In the genomic region with DNA sequence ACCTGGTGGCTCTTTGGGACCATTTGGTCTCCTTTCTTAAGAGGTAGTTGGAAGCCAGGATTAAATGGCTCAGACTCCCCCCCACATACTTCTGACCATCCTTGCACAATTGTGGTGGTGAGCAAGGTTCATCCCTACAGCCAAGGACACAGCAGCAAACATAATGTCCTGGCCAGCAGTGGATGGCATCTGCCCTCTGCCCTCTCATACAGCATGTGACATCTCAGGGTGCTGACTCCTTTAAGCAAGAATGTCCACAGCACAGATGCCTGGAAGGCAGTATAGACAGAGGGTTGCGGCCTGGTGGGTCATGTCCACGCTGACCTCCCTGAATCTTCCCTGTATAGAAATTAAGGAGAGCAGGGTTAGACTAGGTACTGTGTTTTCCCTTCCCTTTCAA, we compare ENCODE assay signal across 21 mouse cellular contexts. TPM values are rescaled to one million over a fixed set of nuclear protein-coding genes. Genes with fewer than 3 reads are reported as not detected.
DNase-seq lines count a peak whose midpoint lies in the region; ATAC-seq lines count a peak whose summit lies in the region.
"Had no signal": no experiment of that assay in that cellular context is flagged by ENCODE, and none has a peak within 500 bp of the region (broad histone marks: within the 10 kb centered on the region; RNA-seq: fewer than 3 reads in every experiment).

No protein-coding gene starts in this region.

- no peaks in the 10 kb centered on the region for H3K27me3 ChIP-seq in kidney, embryonic 14.5 days (ENCODE audit: control insufficient read depth, insufficient read depth, low read length)
- H3K27me3 ChIP-seq in liver, embryonic 15.5 days = no peaks in the 10 kb centered on the region
- H3K27me3 ChIP-seq: CH12.LX; forebrain, embryonic 15.5 days; midbrain, embryonic 12.5 days; neural tube, embryonic 15.5 days had no signal

- 87% methylated on average over 2 of the region's 2 CpGs for WGBS in kidney, embryonic 14.5 days
- 66% methylated on average over 2 of the region's 2 CpGs for WGBS in liver, embryonic 15.5 days (ENCODE audit: insufficient replicate concordance)

- H3K4me3 ChIP-seq in kidney, embryonic 14.5 days (ENCODE audit: low read length) = no peak overlapping the region
- no peak overlapping the region for H3K4me3 ChIP-seq in liver, embryonic 15.5 days (replicated peaks)
- H3K4me3 ChIP-seq: erythroblast, embryonic 14.5 days; forebrain, embryonic 15.5 days; heart, embryonic 13.5 days; midbrain, embryonic 12.5 days; neural tube, embryonic 15.5 days had no signal

- no peak overlapping the region for H3K4me2 ChIP-seq in kidney, embryonic 14.5 days (replicated peaks; ENCODE audit: low read depth, low read length)
- 0 out of 2 replicates have a peak overlapping the region, but pooled peaks have one; percentile 3 for H3K4me2 ChIP-seq in liver, embryonic 15.5 days
- H3K4me2 ChIP-seq: forebrain, embryonic 15.5 days; midbrain, embryonic 12.5 days had no signal

- no peaks in the 10 kb centered on the region for H3K9me3 ChIP-seq in kidney, embryonic 14.5 days (ENCODE audit: control insufficient read depth, low read length)
- no peaks in the 10 kb centered on the region for H3K9me3 ChIP-seq in liver, embryonic 15.5 days (replicated peaks)
- H3K9me3 ChIP-seq: forebrain, embryonic 15.5 days; heart, embryonic 13.5 days; midbrain, embryonic 12.5 days; neural tube, embryonic 15.5 days had no signal

- DNase-seq in adrenal gland, adult 2 months = peak; percentile 42
- DNase-seq in adrenal gland, postnatal 10 days = no peak
- peak; percentile 70 for DNase-seq in kidney, adult 18-20 months
- DNase-seq in kidney, adult 8-10 months = peak; percentile 74 to 80
- DNase-seq in cerebellum, adult 9-11 months = no peak
- DNase-seq: adrenal gland, postnatal 14 days; cerebellum, adult 18-20 months; heart, postnatal 36 days; lung, adult 18-20 months; lung, postnatal 4 days; right cerebral cortex, postnatal 25 days; thymus, postnatal 4 days had no signal

- H3K36me3 ChIP-seq in kidney, embryonic 14.5 days (ENCODE audit: control insufficient read depth, insufficient read depth, low read length) = no peaks in the 10 kb centered on the region
- H3K36me3 ChIP-seq in liver, embryonic 15.5 days (replicated peaks) = no peaks in the 10 kb centered on the region
- H3K36me3 ChIP-seq: forebrain, embryonic 15.5 days; heart, embryonic 13.5 days; neural tube, embryonic 15.5 days had no signal

- H3K27ac ChIP-seq in kidney, embryonic 14.5 days (ENCODE audit: low read depth, low read length) = no peak overlapping the region
- peak overlapping the region; percentile 51 for H3K27ac ChIP-seq in liver, embryonic 15.5 days (replicated peaks)
- H3K27ac ChIP-seq: forebrain, embryonic 15.5 days had no signal

- no peak overlapping the region for H3K9ac ChIP-seq in kidney, embryonic 14.5 days (ENCODE audit: low read depth, low read length)
- H3K9ac ChIP-seq in liver, embryonic 15.5 days = no peak overlapping the region
- H3K9ac ChIP-seq: forebrain, embryonic 15.5 days; midbrain, embryonic 12.5 days; neural tube, embryonic 15.5 days had no signal

- no peak for ATAC-seq in kidney, embryonic 14.5 days (ENCODE audit: low FRiP score, low TSS enrichment)
- ATAC-seq in liver, embryonic 15.5 days (ENCODE audit: insufficient read depth) = peak; percentile 13; the same call in 1 of the 2 replicates
- ATAC-seq in inflammation-experienced regulatory T-cells, adult 6 months = no peak
- ATAC-seq: forebrain, embryonic 15.5 days had no signal

- H3K4me1 ChIP-seq in kidney, embryonic 14.5 days (ENCODE audit: control insufficient read depth, insufficient read depth, low read length) = peaks cover 37% of the 10 kb centered on the region
- H3K4me1 ChIP-seq in liver, embryonic 15.5 days (replicated peaks) = peaks cover 30% of the 10 kb centered on the region

RNA-seq across cellular contexts. Expression of a gene that starts 12.1 kb away (rescaled TPM):
- 10 to 100 TPM; 24.4 to 50.2 TPM for total RNA-seq in adrenal gland, adult 2 months (2021)
- 27.7 and 29.3 TPM in 2 replicates for polyA plus RNA-seq in adrenal gland, adult 2 months (2012; rRNA removed)
- 10 to 100 TPM; 18.2 to 21.7 TPM for total RNA-seq in adrenal gland, postnatal 10 days (2021)
- 6.5 and 6.8 TPM in 2 replicates for polyA plus RNA-seq in kidney, embryonic 14.5 days (2014; fragmentation: Nextera tagmentation; extraction: Ambion mirVana)
- polyA plus RNA-seq in liver, embryonic 15.5 days (2015; fragmentation: Nextera tagmentation; extraction: Ambion mirVana) = 1.6 and 1.8 TPM in 2 replicates
- polyA plus RNA-seq in inflammation-experienced regulatory T-cells, adult 6 months (2017; shearing (Covaris generic)) = 1 to 10 TPM in 1 of 3 experiments, under 1 TPM in 2; 0.36 to 2.6 (median 0.57) TPM

Comparison
In these comparisons a context has a peak if more than half of its experiments do, and no peak if none do; other contexts are left out.
1. DNase-seq: peak in adrenal gland, adult 2 months (single experiment), kidney, adult 18-20 months (single experiment) and kidney, adult 8-10 months (2 of 2); none in adrenal gland, postnatal 10 days (single experiment) and cerebellum, adult 9-11 months (single experiment).